Mouse (Mus musculus) left cerebral cortex, adult 11 months (tissue): ENCODE measurements at regions not wholly inside any gene's neighbourhood (a gene's known extent, or its start where the extent isn't known, plus 50 kb on each side); places are given as distances from the start of the nearest gene placed in this dataset.

ENCODE experiments used
- DNase-seq: peaks from one replicate; pipeline ENCODE4 v3.0.0; 2022; ENCODE audit warnings: low spot score

DNA sequence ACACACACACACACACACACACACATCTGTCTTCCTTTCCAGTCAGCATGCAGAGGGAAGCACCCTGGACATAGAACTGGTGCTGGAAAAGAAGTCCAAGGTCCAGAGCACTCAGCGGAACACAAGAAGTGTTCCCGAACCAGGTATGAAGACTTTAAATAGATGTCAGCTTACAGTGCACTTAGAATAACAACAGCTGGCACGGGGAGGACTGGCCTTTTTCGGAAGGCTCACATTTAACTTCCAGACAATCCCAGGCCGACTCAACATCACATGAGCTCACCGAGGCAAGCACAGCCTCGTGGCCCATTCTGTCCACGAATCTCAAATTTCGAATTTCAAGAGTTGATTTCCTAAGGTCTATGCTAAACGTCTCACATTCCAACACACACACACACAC is 70.9 kb upstream of the Slc25a33 start:
- no peak for DNase-seq

DNA sequence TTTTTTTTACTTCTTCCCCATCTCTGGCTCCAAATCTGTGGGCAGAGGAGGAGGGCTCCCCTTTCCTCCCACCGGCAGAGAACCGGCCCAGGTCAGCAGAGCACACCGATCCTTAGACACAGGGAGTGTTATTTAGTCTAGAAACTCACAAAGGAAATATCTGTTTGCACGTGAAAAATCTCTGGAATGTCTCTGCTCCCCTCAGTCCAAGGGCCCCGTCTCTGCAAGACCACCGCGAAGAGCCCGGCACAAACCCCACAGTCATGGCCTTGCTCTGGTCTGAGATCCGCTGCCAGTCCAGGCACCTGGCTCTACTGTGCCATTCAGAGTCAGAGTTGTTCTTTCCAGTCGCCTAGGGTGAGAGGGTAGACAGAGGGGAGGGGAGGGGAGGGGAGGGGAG is 69.7 kb upstream of the Slc25a33 start:
- no peak for DNase-seq

DNA sequence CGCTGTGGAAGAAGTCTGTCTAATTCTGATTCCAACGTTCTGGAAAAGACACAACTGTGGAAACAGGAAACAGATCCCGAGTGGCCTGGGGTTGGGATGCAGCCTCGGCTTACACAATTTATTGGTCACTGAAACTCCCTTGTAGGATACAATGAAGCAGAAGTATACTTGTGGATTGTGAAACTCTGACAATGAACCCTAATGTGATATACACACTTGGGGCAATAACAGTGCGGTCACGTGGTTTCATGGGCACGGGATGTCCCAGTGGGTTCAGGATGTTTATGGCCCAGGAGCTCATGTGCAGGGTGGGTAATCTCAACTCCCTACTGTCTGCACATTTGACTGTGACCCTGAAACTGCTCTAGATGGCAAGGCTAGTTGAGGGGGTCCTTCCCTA is 68.8 kb upstream of the Slc25a33 start:
- no peak for DNase-seq

DNA sequence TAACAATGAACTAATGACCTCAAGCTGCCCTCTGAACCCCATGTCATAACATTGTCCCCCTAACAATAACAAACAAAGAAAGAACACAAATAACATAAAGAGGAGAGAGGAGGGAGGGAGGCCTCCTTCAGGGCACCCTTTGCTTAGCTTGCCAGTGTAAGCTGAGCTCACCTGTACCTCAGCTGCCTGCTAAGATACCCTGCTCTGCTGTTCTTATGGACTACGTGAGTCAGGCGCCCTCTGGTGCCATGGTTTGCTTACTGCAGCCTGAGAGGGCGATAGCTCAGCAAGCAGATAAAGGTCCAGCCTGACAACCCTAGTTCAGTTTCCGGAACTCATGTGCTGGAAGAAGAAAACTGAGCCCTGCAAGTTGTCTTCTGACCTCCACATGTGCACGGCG is 67.8 kb upstream of the Slc25a33 start:
- no peak for DNase-seq

DNA sequence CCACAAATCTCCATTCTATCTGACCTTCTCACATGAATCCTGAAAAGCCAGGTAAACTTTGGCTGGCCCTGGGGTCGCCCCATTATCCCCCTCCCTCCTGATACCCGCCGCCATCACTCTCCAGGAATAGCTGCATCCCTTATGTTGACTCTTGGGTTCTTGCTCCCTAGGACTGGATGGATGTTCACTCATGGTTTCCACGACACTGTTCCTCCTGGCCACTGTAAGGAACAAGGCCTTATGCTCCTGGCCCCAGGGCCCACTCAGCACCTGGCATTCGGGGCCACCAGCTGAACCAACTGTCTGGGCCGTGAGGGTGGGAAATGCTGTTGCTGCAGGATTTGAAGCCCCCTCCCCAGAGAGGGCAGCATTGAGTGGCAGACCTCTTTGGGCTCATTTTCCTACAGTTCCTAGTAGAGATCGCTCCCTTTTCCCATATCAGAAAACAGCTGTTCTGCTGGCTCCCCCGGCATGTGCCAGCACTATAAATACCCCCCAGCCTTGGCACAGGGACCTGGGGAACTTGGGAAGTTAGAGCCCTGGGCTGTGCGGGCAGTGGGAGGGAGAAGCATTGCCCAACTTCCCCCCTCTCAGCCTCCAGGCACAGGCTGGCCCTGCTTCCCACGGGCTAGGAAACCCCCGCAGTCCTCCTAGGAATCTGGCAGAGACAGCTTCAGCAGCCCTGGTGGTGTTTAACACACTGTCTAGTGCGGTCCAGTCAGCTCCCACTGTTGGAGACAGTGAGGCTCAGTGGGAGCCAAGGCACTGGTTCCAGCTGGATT is 66.6 kb upstream of the Slc25a33 start:
- peak; percentile 65 for DNase-seq

DNA sequence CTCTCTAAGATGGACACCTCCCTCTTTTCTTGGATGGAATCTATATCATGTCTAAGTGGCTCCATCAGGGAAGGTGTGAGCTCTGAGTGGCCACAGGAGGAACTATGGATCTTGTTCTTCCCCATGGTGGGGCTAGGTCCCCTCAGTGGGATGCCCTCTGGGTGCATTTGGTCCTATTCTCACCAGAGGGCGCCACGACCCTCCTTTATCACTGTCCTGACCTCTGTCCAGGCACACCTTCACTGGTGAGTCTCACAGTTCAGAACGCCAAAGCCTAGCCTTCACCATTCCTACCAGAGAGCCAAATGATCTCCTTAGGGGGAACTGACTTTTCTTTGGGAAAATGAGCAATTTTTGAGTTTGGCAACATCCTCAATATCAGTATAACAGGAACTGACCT is 64.6 kb upstream of the Slc25a33 start:
- DNase-seq, result no peak

DNA sequence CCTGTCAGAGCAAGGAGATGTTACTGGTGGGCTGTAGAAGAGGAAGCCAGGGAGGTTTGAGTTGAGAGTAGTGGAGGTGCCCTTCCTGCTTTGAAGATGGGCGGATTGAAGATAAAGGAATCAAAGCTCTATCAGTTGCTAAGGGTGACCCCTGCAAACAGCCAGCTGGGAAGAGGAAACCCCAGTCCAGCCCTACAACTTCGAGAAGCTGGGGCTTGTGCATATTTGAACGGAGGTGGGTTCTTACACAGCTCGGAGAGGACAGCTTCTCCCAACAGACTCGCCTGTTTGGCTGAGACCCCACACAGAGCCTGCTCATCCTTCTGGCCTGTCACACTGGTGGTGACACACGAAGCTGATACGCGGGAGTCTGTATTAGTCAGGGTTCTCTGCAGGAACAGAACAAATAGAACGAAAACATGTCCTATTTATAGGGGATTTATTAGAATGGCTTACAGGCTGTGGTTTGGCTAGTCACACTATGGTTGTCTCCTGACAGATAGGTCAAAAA is 60.6 kb upstream of the Slc25a33 start:
- DNase-seq, result no peak

DNA sequence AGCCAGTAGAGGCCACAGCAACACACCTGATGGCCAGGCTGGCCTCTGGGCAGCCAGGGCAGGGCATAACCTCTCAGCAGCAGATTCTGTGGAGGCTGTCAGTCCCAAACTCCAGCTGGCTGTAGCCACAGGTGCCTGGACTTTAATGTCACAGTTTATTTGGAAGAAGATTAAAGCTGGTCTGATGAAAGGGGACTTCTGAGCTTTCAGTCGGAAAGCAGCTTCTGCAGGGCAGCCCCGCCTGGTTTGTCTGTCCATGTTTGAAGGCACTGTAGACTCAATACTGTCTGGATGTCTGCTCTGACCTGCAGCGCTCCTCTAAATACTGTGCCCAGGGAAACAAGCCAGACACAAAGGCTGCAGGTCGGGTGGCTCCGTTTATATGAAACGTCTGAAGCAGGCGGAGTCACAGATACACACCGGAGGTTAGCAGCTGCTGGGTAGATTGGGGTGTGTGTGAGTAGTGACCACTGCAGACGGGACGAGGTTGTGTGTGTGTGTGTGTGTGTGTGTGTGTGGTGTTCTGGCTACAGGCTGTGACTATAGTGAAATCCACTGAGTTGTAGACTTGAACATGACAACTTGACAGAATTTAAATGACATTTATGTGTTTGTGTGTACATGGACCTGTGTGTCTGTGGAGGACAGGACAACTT is 58.5 kb upstream of the Slc25a33 start:
- DNase-seq, result no peak

DNA sequence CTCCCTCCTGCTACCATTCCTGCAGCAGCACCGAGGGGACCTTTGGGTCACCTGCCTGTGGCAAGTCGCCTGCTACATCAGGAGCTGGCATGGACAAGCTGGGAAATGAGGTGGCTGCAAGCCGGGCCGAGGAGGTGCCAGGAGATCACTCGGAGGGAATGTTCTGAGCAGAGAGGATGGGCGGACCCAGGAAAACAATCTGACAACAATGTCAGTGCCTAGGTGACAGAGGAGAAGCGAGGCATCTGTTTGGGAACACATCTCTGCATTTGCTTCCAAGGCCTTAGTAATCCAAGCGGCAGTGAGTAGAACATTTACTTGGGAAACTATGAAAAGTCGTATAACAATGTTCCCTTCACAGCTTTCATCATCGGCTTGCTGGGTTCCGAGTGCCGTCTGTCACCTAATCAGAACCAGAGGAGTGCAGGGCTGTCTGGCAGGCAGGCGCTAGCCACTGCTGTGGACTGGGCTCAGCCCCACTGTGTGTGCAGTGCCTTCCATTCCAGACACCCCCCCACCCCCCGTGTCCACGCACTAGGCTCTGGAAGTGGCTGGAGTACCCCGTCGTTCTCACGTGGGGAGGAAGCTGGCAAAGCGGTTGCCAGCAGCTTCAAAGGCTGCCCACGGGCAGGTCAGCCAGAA is 56.6 kb upstream of the Slc25a33 start:
- DNase-seq, result no peak

DNA sequence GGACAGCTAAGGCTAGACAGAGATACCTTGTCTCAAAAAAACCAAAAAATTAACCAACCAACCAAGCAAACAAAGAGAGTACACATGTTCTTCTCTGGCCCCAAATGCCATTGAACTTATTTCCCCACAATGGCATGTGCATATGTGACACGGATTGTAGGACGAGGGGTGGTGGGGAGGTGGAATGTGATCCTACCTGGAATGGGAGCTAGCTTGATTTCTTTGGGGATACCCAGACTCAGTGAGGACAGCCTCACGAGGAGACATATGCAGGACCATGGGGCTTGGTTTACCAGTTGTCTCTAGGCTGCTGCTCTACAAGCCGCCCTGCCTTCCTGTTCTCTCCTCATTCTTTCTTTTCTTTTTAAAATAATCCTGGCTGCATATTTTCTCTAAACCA is 55.9 kb upstream of the Slc25a33 start:
- DNase-seq, result no peak

DNA sequence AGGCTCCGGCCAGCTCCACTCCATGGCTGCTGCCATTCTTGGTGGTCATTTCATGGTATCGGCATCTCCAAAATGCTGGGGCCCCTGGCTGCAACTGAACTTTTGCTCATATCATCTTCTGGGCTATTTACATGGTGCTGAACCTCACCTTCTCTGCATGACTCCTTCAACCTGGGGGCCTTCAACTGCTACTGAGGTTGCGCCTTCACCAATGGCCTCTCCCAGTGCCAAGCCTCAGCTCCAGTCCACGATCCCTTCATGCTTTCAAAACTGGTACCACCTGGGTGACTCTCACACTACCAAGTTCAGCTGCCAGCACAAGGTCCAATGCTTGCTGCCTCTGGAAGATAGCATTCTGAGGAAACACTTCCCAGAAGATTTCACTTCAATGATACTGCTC is 53.7 kb upstream of the Slc25a33 start:
- no peak for DNase-seq
